Mouse (Mus musculus): ENCODE results near the gene Jarid2.

- TF ChIP-seq CTCF (conservative IDR thresholded peaks at IDR 0.05; ENCODE audit: insufficient read depth, insufficient read length, low read depth, low read length) (no peak), POLR2A (IDR thresholded peaks at IDR 0.05; ENCODE audit: low read depth, low read length) (no peak)
Measured at GRCm38 (mm10) chr13:44737297-44737696, 8.0 kb downstream of the Jarid2 start.
